Mouse (Mus musculus) myocyte (in vitro differentiated cells): ENCODE data around the gene Atp1b1.

ENCODE experiments used
- E2F4 ChIP-seq: IDR thresholded peaks from one replicate; pipeline ENCODE4 v1.6.1; 2011; ENCODE audit warnings: mild to moderate bottlenecking, control low read depth, moderate library complexity; ENCODE audit not compliant: insufficient read depth
- MYOG ChIP-seq, 3 experiments: IDR thresholded peaks; one replicate each; pipeline ENCODE4 v1.6.1; 2011; ENCODE audit warnings: control low read depth in 2 of 3, low read depth in 2 of 3, mild to moderate bottlenecking in 2 of 3; ENCODE audit not compliant: insufficient read length in 2 of 3, control insufficient read depth in 1 of 3, insufficient read depth in 1 of 3
- TCF3 ChIP-seq: IDR thresholded peaks from one replicate; pipeline ENCODE4 v1.6.1; 2011; ENCODE audit warnings: low read depth, control low read depth; ENCODE audit not compliant: insufficient read length

DNA sequence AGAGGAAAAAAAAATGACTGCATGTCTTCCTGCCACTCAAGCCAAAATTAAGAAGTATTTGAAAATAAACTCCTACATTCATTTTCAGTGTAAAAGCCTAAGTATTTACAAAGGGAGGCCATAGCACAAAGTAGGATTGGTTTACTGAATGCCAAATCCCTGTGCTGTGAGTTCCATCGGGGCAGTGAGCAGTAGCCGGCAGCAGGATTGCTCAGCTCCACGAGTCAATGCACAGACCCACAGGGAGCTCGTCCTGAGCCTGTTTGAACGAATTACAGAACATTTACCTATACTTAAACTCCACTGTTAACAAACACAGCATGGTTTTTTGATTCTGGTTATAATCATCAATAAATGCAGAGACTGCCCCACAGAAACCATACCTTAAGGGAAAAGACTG lies 25.5 kb downstream of the Atp1b1 start:
- TF ChIP-seq E2F4: no peak
- TF ChIP-seq MYOG (IDR thresholded peaks at IDR 0.05; ENCODE audit: control insufficient read depth in 1 of 3, insufficient read depth in 1 of 3, insufficient read length in 2 of 3, low read depth in 2 of 3): no peak
- no peak for TF ChIP-seq TCF3
